Mouse (Mus musculus) limb, embryonic 14.5 days (tissue): ENCODE data around the gene Fam81a. TPM values are rescaled to one million over a fixed set of nuclear protein-coding genes. Genes with fewer than 3 reads are reported as not detected.

Experiments
- ATAC-seq: fragments of 200-750 bp; cut with Nextera tagmentation; 2 replicates; pipeline ENCODE4 v1.8.0; 2017; ENCODE audit warnings: low read depth, moderate number of reproducible peaks, moderate TSS enrichment; ENCODE audit not compliant: low FRiP score
- DNase-seq: peaks from one replicate; pipeline ENCODE4 v3.0.0-alpha.2; 2015; ENCODE audit warnings: low spot score
- H3K27ac ChIP-seq: fragments of 300-500 bp; sonication (generic); replicated peaks from 2 replicates; pipeline ENCODE4 v1.5.1; 2014; ENCODE audit warnings: low read depth, mild to moderate bottlenecking, low read length, moderate library complexity, mixed read lengths
- H3K27me3 ChIP-seq: fragments of 300-500 bp; sonication (generic); 2 replicates; pipeline ENCODE4 v1.6.1; 2014; ENCODE audit warnings: low read length, mixed read lengths; ENCODE audit not compliant: control insufficient read depth, insufficient read depth
- H3K36me3 ChIP-seq: fragments of 300-500 bp; sonication (generic); 2 replicates; pipeline ENCODE4 v1.6.1; 2014; ENCODE audit warnings: mild to moderate bottlenecking, low read length, moderate library complexity, mixed read lengths; ENCODE audit not compliant: control insufficient read depth, insufficient read depth
- H3K4me1 ChIP-seq: fragments of 300-500 bp; sonication (generic); 2 replicates; pipeline ENCODE4 v1.6.1; 2014; ENCODE audit warnings: antibody characterized with exemption, low read length, mixed read lengths; ENCODE audit not compliant: control insufficient read depth, insufficient read depth
- H3K4me2 ChIP-seq: fragments of 300-500 bp; sonication (generic); replicated peaks from 2 replicates; pipeline ENCODE4 v1.6.1; 2014; ENCODE audit warnings: low read depth, mild to moderate bottlenecking, low read length, moderate library complexity; ENCODE audit not compliant: severe bottlenecking
- H3K4me3 ChIP-seq: fragments of 300-500 bp; sonication (generic); replicated peaks from 2 replicates; pipeline ENCODE4 v1.5.1; 2014; ENCODE audit warnings: low read length
- H3K9ac ChIP-seq: fragments of 300-500 bp; sonication (generic); 2 replicates; pipeline ENCODE4 v1.6.1; 2014; ENCODE audit warnings: mild to moderate bottlenecking, low read depth, low read length, moderate library complexity; ENCODE audit not compliant: severe bottlenecking
- H3K9me3 ChIP-seq: fragments of 300-500 bp; sonication (generic); 2 replicates; pipeline ENCODE4 v1.6.1; 2016; ENCODE audit warnings: low read length; ENCODE audit not compliant: control insufficient read depth
- POLR2A ChIP-seq: fragments of 200-500 bp; IDR thresholded peaks from 2 replicates; pipeline ENCODE4 v1.8.0; 2012; ENCODE audit warnings: inconsistent platforms, mild to moderate bottlenecking, moderate library complexity, borderline replicate concordance; ENCODE audit not compliant: insufficient read depth, insufficient read length; ENCODE audit errors: extremely low read depth
- WGBS: fragments of 180-500 bp; shearing (Covaris S2); extraction: QIAGEN DNeasy Blood & Tissue Kit; methylation state at CpG from one replicate; pipeline ENCODE4 v1.1.7; 2014; 5-methylcytosine and 5-hydroxymethylcytosine counted together
- polyA plus RNA-seq, 2 experiments: library from polyadenylated mRNA; depleted of rRNA in 1 of 2; stranded (reverse) in 1 of 2; unstranded in 1 of 2; fragments of >200 nt; fragmentation: Nextera tagmentation in 1 of 2; extraction: Ambion mirVana in 1 of 2; gene quantifications; 2 replicates each; pipeline versions ENCODE4 v1.2.1 to v1.2.3; 2012 to 2014

Fam81a gene
- polyA plus RNA-seq, 2 experiments: 3.2 to 6.7 TPM

DNA sequence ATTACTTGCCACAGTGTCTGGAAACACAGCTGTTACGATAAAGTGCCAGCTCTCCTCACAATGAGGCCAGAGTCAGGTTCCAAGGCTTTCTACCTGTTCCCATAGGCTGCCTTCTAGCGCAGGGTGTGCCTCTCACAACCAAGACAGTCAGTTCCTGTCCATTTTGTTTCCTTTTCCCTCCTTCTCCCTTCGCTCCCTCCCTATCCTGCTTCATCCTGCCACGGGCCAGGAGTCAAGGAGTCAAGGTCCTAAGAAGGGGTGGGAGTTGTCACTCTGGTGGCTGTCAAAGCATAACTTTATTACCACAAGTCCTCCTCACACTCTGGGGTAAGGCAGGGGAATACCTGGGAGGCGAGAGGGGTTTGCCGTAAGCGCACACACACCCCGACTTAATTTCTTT, 966 bp upstream of the Fam81a start:
- Histone ChIP-seq H3K9me3 (no peaks in the 10 kb centered on the region), H3K36me3 (no peaks in the 10 kb centered on the region), H3K27me3 (no peaks in the 10 kb centered on the region; the same call in 1 of the 2 replicates), H3K9ac (no peak overlapping the region), H3K4me1 (peaks cover 15% of the 10 kb centered on the region), H3K4me2 (no peak overlapping the region), H3K4me3 (no peak overlapping the region), H3K27ac (no peak overlapping the region)
- WGBS: 71% methylated on average over 8 of the region's 8 CpGs
- no peak for TF ChIP-seq POLR2A
- no peak for ATAC-seq
- DNase-seq: no peak

DNA sequence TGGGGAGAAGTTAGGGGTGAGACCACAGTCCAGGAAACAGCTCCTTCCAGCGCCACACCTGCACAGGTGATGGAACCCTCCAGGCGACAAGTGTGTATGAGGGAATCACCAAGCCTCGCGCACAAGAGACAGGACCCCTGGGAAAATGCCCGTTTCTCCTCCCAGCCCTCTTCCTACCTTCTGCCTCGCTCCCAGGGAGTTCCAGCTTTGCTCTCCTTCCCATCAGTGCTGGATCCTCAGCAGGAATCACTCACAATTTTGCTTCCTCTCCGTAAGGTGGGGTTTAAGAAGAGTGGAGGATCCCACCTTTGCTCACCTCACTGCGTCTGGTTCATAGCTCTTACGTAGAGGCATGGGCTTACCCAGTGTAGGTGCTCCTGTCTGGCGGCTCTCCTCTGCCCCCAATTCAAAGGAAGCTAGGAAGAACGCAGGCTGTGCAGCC, 454 bp downstream of the Fam81a start:
- H3K27me3 ChIP-seq: no peaks in the 10 kb centered on the region; the same call in 1 of the 2 replicates
- TF ChIP-seq POLR2A: no peak
- peaks cover 15% of the 10 kb centered on the region for H3K4me1 ChIP-seq
- ATAC-seq: no peak
- peak overlapping the region; percentile 54 for H3K4me3 ChIP-seq
- DNase-seq: no peak
- no peaks in the 10 kb centered on the region for H3K9me3 ChIP-seq
- no peak overlapping the region for H3K9ac ChIP-seq
- H3K27ac ChIP-seq: no peak overlapping the region
- H3K4me2 ChIP-seq: peak overlapping the region; percentile 97
- no peaks in the 10 kb centered on the region for H3K36me3 ChIP-seq
- WGBS: 5% methylated on average over 11 of the region's 11 CpGs

DNA sequence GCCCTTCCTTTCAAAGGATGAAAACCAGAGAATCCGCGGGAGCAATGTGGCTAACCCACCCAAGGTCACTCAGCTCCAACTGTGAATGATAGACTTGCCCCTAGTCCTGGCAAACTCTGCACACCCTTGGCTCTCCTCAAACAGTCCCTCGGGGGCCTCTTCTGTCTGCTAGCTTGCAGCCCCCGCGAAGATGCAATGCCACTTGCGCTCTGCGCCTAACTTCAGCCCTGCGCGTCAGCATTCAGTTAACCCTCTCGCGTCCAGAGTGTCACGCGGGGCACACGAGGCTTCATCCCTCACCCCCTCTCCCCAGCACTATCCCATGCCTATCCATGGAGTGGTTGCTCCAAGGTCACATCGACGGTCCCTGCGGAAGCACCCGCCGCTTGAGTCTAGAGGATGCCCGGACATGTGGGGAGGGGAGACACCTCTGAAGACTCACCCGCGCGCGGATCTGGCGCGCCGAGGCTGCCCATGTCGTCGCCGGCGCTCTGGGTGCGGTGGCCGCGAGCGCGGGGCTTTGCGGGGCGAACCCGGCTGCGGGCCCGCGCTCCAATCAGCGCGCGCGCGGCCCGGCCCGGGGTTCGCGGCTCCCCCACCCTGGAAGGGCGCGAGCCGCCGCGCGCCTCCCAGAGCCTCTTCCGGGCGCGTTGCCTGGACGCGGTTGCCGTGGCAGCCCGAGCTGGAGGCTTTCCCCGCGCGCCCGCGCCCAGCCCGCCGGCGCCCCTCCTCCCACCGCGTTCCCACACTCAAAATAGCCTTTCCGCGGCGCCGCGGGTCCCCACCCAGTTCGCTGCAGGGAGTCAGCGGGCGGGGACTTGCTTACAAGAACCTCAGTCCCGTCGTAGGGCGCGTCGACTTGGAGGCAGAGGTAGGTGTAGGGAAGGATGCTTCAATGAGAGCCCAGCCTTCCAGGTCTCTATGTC, 1.2 kb downstream of the Fam81a start:
- no peak overlapping the region for H3K27ac ChIP-seq
- no peaks in the 10 kb centered on the region for H3K9me3 ChIP-seq
- TF ChIP-seq POLR2A: no peak
- under 1% methylated on average over 62 of the region's 87 CpGs for WGBS
- H3K4me3 ChIP-seq: peak overlapping the region; percentile 54
- H3K4me2 ChIP-seq: peak overlapping the region; percentile 97
- peak overlapping the region; percentile 56 for H3K9ac ChIP-seq
- peaks cover 15% of the 10 kb centered on the region for H3K4me1 ChIP-seq
- no peaks in the 10 kb centered on the region; the same call in 1 of the 2 replicates for H3K27me3 ChIP-seq
- ATAC-seq (peak; percentile 72), DNase-seq (peak; percentile 61)
- no peaks in the 10 kb centered on the region for H3K36me3 ChIP-seq

DNA sequence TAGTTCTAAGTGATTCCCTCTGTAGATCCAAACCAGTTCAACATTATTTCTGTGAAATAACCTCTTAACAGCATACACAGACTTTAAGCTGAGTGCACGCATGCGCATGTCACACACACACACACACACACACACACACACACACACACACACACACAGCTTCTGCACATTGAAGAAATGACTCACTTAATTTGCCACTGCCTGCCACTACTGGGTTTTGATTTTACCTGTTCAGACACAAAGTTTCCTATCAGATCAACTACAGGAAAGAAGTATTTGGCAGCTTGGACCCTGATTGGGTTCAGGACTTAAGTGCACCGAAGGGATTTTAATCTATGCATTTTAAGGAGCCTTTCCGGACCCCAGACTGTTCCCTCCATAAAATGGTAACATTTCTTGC, 2.0 kb downstream of the Fam81a start:
- DNase-seq (no peak), ATAC-seq (no peak)
- WGBS: 53% methylated on average over 4 of the region's 4 CpGs
- Histone ChIP-seq H3K4me3 (peak overlapping the region; percentile 54), H3K27me3 (no peaks in the 10 kb centered on the region; the same call in 1 of the 2 replicates), H3K9ac (peak overlapping the region; percentile 56; the same call in 1 of the 2 replicates), H3K9me3 (no peaks in the 10 kb centered on the region), H3K4me1 (peaks cover 15% of the 10 kb centered on the region), H3K4me2 (peak overlapping the region; percentile 97), H3K27ac (no peak overlapping the region), H3K36me3 (no peaks in the 10 kb centered on the region)
- no peak for TF ChIP-seq POLR2A

DNA sequence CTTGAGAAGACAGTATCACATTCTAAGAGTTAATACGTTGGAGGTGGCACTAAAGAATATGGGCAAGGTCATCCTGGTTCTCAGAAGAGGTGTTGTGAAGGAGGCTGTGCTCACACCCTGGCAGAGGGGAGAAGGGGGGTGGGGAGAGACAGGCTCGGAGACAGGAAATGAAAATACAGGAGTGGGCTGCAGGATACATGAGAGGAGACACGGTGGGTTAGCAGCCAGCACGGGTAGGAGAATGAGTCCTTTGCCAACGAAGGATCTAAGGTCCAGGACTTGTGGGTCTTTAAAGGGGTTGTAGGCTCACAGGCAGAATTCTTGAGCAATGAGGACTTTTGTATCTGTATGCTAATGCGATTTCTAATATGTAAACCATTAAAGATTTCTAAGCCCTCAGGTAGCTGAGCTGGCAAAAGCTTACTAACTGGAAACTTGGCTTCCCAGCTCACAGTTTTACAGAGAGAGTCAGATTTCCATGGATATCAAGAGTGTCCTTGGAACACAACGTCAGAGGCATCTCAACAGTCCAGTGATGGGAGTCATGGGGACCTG, 3.0 kb downstream of the Fam81a start:
- no peak overlapping the region for H3K4me3 ChIP-seq
- DNase-seq (peak; percentile 18), ATAC-seq (no peak)
- no peaks in the 10 kb centered on the region for H3K36me3 ChIP-seq
- 32% methylated on average over 7 of the region's 7 CpGs for WGBS
- no peak overlapping the region for H3K9ac ChIP-seq
- H3K4me1 ChIP-seq: peaks cover 15% of the 10 kb centered on the region
- H3K4me2 ChIP-seq: no peak overlapping the region; the same call in 1 of the 2 replicates
- no peak overlapping the region for H3K27ac ChIP-seq
- H3K9me3 ChIP-seq: no peaks in the 10 kb centered on the region
- H3K27me3 ChIP-seq: no peaks in the 10 kb centered on the region; the same call in 1 of the 2 replicates
- TF ChIP-seq POLR2A: no peak
